Mouse (Mus musculus) v-Abl transformed pro-B cells (cell line): ENCODE results near the gene Trim46.

ENCODE experiments used
- in situ Hi-C, 2 experiments: fragments of 400-800 bp; cut with MboI; formaldehyde crosslinking; loops; one replicate each; pipeline ENCODE4 v1.15.1; 2025; ENCODE audit not compliant: unreplicated experiment in 2 of 2

Gene Trim46

DNA sequence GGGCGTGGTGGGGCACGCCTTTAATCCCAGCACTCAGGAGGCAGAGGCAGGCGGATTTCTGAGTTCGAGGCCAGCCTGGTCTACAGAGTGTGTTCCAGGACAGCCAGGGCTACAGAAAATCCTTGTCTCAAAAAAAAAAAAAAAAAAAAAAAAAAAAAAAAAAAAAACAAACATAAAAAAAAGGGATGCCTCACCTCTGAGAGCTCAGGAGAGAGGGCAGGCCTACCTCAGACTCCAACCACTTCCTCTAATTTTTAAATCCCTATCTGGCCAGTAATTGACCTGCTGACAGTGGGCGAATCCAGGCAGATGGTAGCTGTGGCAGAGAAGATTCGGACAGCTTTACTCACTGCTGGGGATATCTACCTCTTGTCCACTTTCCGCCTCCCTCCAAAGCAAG lies 29.7 kb downstream of the Trim46 start:
- in situ Hi-C loops: loop anchor here (5.0 to 25.0 kb wide), 3 partner anchors 124 to 529 kb away; partner anchors contain the start of genes Khdc4 (in 1 of the 2) and Rusc1 (in 1 of the 2)

DNA sequence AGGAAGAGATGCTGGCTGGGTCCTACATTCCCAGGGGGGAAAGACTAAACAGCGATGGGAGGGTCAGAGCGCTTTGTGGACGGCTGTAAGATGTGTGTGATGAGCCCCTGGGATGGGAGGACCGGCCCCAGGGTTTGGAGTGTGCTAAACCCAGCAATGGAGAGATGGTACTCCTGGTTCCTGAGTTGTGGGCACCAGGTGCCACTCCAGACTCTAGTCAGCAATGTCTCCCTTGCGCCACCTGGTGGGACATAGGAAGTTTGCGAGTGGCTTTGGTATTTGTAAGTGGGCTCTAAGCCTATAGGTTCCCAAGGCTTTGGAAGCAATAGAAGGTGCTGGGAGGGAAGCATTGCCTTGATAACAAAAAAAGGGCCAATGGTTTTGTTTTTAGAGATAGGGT lies 30.3 kb downstream of the Trim46 start:
- in situ Hi-C loops: loop anchor here (5.0 to 25.0 kb wide), 3 partner anchors 124 to 529 kb away; partner anchors contain the start of genes Khdc4 (in 1 of the 2) and Rusc1 (in 1 of the 2)

DNA sequence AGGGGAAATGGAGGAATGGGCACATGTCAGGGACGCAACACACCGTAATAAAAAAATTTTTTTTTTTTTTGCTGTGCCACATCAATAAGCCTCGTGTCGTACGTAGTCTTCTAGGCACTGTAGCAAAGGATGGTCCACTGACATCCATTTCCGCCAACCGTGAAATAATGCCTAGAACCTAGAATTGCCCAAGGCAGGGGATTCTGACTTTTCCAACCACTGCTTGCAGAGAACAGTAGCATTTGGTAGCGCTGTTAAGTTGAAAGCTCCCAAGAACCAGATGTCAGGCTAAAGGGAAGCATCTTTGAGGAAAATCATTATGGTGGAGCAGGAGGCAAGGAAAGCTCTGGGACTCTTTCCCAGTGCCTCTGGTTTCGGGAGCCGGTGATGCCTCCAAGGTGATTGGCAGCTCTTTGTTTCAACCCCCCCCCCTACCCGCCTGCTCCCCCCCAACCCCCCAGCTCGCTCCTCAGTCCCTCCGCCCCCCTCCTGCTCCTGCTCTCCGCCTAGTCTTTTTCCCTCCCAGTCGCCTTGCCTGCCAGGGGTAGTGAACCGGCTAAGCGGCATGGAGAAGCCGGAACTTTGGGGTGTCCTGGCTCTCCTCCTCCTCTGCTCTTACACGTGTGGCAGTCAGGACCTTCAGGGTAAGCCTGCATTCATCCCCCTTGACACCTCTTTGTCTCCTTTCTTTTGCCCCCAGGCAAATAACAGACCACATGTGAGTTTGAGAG lies 31.3 kb downstream of the Trim46 start, which contains the start of gene Thbs3:
Gene Thbs3, plus strand, starts transcription at position 500 of the 731 bp plus-strand sequence.
- in situ Hi-C loops: loop anchor here (5.0 to 25.0 kb wide), 3 partner anchors 123 to 528 kb away; partner anchors contain the start of genes Khdc4 (in 1 of the 2) and Rusc1 (in 1 of the 2)

DNA sequence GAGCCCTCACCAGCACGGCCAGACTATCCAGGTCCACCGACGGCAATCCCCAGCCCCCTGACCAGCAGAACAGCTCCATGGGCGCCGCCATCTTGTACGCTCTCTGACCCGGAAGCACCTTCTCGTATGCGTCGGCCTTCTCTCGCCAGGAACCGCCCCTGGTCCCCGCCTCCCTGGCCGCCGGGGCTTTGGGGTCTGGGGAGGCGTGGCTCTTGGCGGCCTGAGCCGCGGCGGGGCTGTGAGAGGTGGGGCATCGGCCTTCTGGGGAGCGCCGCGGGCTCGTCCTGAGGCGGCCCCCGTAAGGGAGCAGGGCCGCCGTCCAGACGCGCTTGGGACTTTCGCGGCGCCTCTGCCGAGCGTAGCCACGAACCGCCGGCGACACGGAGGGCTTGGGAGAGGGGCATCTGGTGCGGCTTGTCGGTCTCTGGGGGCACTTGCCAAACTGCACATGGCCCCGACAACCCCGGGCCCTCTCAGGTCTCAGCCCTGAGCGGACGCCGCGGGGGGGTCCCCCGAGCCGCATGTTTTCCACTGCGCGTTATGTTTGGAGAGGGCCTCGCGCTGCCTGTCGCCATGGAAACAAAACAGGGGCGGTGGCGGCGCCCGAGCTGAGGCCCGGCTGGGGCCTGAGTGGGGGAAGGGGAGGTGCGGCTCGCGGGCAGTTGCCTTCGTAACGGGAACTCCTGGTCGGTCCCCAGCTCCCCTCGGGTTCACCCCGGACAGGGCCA lies 32.1 kb downstream of the Trim46 start:
- in situ Hi-C loops: loop anchor here in 1 of 2 experiments (25.0 kb wide), 1 partner anchor 527 kb away; the partner anchor contains the start of gene Khdc4

DNA sequence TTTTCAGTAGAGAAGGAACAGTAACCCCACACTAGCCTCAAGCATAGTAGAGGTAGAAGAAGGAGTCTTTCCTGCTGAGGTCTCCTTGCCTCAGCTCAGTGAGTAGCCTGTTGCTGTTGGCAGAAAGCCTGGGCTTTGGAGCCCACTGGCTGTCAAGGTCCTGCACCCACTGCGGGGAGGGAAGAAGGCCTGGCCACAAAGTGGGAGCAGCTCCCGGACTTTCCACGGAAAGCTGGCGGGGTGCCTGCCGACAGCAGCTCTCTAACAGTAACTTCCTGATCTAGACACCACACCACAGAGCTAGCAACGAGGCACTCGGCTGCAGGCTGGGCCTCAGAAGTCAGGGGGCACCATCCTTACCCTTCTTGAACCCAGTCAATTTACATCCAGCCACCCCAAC lies 35.4 kb downstream of the Trim46 start:
- in situ Hi-C loops: loop anchor here in 1 of 2 experiments (25.0 kb wide), 1 partner anchor 523 kb away; the partner anchor contains the start of gene Khdc4

DNA sequence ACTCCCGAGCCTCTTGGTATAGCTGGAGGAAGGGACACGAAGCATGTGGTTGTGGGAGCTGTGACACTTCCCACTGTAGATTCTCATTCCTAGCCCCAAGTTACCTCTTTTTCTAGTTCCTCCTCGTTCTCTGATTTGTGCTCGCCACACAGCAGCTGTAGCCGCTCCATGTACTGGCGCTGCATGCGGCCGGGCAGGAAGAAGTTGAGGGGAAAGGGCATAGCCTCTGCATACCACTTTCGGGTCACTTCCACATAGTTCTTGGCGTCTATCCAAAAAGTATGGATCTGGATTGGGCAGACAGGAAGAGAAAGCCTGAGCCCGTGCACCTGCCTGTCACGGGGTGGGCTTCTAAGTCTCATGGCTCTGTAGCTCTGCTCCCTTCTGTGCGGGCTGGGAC lies 35.9 kb downstream of the Trim46 start:
- in situ Hi-C loops: loop anchor here in 1 of 2 experiments (25.0 kb wide), 1 partner anchor 523 kb away; the partner anchor contains the start of gene Khdc4

DNA sequence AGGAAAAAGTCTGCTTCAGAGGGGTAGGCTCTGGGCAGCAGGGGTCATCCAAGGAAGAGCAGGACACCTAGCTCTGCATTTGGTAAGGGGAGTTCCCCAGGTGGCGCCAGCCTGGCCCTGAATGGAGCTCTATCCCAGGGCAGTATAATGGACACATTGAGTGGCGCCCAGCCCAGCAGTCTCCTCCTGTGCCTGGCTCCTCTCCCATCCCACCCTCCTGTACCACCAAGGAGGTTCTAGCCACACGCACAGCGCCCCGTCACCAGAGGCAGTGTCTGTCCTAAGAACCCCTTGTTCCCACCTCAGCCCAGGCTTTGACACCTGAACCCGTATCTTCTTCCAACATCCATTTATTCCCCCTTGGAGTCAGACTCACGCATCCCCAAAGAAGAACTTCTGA lies 36.4 kb downstream of the Trim46 start:
- in situ Hi-C loops: loop anchor here (5.0 to 25.0 kb wide), 2 partner anchors 47 to 522 kb away; partner anchors contain the start of genes Clk2 (in 1 of the 2), Hcn3 (in 1 of the 2) and Khdc4 (in 1 of the 2)

DNA sequence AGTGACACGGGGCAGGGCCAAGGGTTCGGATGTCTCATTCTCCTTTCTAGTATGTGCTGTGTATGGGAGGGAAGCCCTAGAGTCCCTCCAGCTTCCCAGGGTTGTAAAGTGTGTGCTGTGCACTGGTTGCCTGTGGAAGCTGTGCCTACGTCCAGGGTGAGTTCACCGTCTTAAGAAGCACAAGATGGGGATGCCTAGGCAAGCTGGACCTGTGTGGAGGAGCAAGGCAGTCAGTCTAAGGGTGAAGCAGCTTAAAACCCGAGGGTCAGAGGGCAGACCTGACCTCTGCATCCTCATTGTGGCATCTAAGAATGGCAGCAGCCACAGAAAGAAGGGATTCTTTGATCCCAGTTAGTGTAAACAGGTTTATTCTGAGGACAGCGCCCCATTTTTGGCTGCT lies 37.4 kb downstream of the Trim46 start:
- in situ Hi-C loops: loop anchor here (5.0 to 25.0 kb wide), 2 partner anchors 46 to 521 kb away; partner anchors contain the start of genes Clk2 (in 1 of the 2), Hcn3 (in 1 of the 2) and Khdc4 (in 1 of the 2)

DNA sequence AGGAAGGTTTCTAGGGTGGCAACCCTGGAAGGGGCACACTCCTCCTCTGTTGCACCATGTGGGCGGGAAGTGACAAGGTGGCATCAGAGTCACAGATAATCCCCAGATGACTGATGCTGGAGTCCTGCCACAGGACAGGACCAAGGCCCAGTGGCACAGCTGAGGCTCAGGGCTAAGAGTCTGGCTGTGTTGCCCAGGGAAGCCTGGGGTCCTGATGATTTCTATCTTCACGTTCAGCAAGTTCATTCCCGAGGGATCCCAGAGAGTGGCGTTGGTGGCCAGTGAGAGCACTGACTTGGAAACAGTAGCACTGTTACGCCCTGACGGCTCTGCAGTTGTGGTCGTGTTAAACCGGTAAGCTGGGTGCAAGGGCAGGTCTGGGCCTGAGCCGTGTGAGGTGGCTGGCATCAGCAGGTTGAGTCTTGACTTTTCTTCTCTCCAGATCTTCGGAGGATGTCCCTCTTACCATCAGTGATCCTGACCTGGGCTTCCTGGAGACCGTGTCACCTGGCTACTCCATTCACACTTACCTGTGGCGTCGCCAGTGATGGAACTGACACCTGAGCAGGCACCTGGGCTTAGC lies 37.9 kb downstream of the Trim46 start:
- in situ Hi-C loops: loop anchor here (5.0 to 25.0 kb wide), 2 partner anchors 46 to 521 kb away; partner anchors contain the start of genes Clk2 (in 1 of the 2), Hcn3 (in 1 of the 2) and Khdc4 (in 1 of the 2)

DNA sequence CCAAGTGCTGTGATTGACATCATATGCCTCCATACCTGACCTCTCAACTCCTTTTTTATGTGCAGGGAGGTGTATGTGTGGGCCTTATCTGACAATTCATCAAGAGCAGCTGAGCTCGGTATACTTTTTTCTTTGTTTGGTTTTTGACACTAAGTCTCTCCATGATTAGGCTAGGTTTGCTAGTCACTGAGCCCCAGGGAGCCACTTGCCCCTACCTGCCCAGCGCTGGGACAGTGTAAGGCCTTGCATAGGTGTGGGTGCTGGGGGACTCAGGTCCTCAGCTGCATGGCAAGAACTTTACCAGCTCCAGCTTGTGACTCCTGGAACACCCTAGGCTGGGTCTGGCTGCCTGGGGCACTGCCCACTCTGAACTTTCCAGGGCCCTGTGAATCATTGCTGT lies 39.4 kb downstream of the Trim46 start:
- in situ Hi-C loops: loop anchor here (5.0 to 25.0 kb wide), 2 partner anchors 44 to 519 kb away; partner anchors contain the start of genes Clk2 (in 1 of the 2), Hcn3 (in 1 of the 2) and Khdc4 (in 1 of the 2)

DNA sequence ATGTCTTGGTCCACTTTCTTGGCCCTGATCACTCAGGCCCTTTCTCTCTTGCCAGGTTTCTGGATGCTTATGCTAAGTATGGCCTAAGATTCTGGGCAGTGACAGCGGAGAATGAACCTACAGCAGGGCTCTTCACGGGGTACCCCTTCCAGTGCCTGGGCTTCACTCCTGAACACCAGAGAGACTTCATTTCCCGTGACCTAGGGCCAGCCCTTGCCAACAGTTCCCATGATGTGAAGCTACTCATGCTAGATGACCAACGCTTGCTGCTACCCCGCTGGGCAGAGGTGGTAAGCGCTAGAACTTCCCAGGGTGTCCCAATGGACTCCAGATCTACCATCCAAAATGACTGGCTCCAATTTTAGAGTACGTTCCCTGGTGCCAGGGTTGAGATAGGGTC lies 40.0 kb downstream of the Trim46 start:
- in situ Hi-C loops: loop anchor here (5.0 to 25.0 kb wide), 2 partner anchors 44 to 519 kb away; partner anchors contain the start of genes Clk2 (in 1 of the 2), Hcn3 (in 1 of the 2) and Khdc4 (in 1 of the 2)

DNA sequence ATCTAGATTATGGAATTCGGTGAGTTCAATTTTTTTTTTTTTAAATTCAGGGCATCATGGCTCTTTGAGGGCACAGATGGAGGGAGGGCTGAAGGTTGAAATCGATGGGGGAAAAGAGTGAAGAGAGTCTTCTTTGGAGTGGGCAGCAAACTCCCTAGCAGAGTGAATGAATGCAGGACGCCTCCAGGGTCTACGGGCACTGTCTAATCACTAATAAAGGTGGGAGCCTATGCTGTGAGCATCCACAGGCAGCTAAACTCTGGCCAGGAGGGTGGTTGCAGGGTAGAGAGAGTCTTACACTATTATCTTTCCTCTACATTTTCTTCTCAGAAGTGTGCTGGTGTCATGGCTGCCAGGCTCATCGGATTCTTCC lies 43.0 kb downstream of the Trim46 start:
- in situ Hi-C loops: loop anchor here in 1 of 2 experiments (25.0 kb wide), 1 partner anchor 516 kb away; the partner anchor contains the start of gene Khdc4

DNA sequence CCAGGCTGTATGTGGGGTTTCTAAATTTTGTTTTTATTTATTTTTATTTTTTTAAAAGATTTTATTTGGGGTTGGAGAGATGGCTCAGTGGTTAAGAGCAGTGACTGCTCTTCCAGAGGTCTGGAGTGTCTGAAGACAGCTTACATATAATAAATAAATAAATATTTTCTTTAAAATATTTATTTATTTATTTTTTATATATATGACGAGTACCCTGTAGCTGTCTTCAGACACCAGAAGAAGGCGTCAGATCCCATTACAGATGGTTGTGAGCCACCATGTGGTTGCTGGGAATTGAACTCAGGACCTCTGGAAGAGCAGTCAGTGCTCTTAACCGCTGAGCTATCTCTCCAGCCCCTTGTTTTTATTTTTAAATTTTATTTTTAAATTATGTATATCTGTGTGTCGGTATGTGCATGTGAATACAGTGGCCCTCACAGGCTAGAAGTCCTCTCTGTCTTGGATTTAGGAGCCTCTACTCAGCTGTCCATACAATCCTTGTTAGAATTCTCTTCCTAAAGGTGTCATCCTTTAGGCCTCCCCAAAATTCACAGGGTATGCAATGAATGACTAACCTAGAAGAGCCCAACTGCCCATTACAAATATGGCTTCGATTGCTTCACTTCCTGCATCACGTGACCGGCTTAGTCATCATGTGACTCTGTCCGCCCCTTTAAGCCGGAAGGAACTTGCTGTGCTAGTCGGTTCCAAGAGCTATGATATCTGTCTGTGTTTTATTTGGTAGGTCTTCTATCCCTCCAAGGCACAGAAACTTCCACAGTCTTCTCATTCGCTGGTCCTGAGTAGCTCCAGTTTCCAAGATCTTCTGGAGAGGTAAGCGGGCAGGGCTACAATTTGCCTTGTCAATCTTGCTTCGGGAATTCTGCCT lies 43.6 kb downstream of the Trim46 start, which contains the start of gene Gba:
Gene Gba, plus strand, starts transcription at position 676 of the 889 bp plus-strand sequence.
- in situ Hi-C loops: loop anchor here in 1 of 2 experiments (25.0 kb wide), 1 partner anchor 515 kb away; the partner anchor contains the start of gene Khdc4

DNA sequence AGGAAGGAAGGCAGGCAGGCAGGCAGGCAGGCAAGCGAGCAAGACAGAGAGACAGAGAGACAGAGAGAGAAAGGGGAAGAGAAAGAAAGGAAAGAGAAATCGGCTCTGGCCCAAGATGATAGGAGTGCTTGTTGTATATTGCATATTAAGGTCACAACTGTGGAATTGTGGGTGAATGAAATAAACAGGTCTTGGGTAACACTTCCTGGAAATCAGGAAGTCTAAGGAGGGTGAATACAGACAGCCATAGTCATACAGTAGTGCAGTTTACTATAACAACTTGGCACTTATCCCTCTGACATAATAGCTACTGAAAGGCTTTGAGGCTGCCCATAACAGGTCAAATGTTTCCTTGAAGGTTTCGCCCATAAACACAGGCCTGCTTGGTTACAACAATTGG lies 46.3 kb downstream of the Trim46 start:
- in situ Hi-C loops: loop anchor here in 1 of 2 experiments (5.0 to 25.0 kb wide), 3 partner anchors 38 to 513 kb away; partner anchors contain the start of genes Clk2, Hcn3 and Khdc4

DNA sequence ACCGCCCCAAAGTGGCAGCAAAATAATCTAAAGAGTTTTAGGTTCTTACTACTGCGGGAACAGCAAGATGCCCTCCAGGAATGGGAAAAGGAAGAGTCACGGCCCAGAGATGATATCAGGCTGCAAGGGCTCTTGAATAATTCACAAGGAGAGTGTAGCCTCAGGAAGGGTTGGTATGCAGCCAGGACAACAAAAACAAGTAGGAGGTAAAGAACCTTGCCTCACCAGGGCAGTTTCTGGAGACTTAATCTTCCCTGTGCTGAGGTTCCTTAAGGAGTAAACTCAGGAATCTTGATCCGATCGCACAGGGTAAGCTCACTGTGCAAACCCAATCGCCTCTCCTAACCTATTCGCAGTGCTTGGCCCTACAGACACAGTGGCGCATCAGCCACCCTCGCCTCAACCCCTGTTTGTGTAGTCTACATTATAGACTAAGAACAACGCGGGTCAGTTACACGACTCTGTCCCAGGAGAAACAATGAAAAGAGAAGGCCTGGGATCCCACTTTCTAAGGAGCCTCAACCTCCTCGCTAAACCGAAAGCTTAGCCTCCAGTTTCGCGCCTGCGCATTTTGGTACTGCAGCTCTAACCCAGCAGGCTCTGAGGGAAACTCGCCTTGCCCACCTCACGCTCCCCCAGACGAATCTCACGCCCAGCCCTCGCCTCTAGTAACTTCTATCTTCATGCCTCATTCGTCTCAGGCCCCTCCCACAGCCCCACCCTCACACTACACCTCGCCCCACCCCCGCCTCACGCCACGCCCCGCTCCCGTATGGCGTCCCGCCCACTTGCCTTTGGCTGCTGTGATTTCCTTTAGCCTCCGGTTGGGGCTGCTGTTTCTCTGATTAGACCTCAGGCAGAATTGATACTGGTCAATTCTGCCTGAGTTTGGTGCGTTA lies 49.9 kb downstream of the Trim46 start:
- in situ Hi-C loops: loop anchor here in 1 of 2 experiments (5.0 to 10.0 kb wide), 2 partner anchors 34 to 251 kb away; partner anchors contain the start of genes Clk2 and Hcn3

DNA sequence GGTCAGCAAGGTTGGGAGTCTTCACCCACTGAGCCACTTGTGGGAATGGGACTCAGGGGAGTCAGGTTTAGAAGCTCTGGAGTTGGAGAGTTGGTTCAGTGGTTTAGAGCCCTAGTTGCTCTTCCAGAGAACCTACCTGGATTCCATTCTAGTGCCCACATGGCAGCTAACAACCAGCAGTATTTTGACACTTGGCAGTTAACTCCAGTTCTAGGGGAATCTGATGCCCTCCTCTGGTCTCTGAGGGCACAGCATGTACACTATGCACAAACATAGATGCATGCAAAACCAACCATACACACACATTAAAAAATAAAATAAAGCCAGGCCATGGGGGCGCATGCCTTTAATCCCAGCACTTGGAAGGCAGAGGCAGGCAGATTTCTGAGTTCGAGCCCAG lies 52.3 kb downstream of the Trim46 start:
- in situ Hi-C loops: loop anchor here in 1 of 2 experiments (10.0 kb wide), 1 partner anchor 249 kb away; no protein-coding TSS in a partner anchor

DNA sequence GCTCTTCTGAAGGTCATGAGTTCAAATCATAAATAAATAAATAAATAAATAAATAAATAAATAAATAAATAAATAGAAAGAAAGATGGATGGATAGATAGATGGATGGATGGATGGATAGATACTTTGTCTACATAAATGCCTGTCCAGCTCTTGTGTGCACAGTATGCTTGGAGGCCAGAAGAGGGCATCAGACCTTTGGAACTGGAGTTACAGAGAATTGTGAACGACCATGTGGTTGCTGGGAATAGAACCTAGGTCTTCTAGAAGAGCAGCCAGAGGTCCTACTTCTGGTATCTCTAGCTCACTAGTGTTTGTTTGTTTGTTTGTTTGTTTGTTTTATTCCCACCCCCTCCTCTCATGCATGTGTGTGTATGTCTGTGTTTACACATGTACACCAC lies 52.8 kb downstream of the Trim46 start:
- in situ Hi-C loops: loop anchor here in 1 of 2 experiments (10.0 kb wide), 1 partner anchor 249 kb away; no protein-coding TSS in a partner anchor
